Mouse (Mus musculus) adrenal gland, postnatal 25 days (tissue): Measurements from ENCODE around the gene Ror2. TPM values are rescaled to one million over a fixed set of nuclear protein-coding genes. Genes with fewer than 3 reads are reported as not detected.

Experiments used
- DNase-seq: peaks from one replicate; pipeline ENCODE4 v3.0.0; 2021; ENCODE audit warnings: mixed read lengths
- total RNA-seq: library from RNA; stranded (reverse); gene quantifications from 2 replicates; pipeline ENCODE4 v1.2.3, GENCODE M21; 2021

Ror2 gene
- total RNA-seq, 1 experiment from 2014 or later: 7.8 TPM

- DNase-seq: no peak
Measured at GRCm38 (mm10) chr13:53120906-53121305, 165.0 kb downstream of the Ror2 start.

- DNase-seq: peak; percentile 78
Measured at GRCm38 (mm10) chr13:53119586-53120426, 166.1 kb downstream of the Ror2 start.

DNA sequence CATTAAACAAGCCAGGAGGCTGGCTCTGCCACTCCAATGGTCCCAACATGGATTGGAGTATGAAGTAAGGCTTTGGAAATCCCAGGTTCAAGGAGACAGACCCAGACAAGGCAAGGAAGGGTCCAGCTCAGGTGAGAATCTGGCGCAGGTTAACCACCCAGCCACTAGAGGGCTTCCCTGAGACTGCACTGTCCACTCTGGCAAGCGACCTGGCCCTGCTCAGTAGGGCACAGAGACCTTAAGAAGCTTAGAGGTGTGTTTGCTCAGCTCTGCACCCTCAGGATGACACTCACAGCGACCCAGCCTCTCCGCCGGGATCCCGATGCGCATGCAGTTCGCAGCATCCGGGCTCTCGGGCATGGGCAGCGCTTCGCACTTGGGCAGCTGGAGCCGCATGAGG, 167.5 kb downstream of the Ror2 start:
- no peak for DNase-seq

DNA sequence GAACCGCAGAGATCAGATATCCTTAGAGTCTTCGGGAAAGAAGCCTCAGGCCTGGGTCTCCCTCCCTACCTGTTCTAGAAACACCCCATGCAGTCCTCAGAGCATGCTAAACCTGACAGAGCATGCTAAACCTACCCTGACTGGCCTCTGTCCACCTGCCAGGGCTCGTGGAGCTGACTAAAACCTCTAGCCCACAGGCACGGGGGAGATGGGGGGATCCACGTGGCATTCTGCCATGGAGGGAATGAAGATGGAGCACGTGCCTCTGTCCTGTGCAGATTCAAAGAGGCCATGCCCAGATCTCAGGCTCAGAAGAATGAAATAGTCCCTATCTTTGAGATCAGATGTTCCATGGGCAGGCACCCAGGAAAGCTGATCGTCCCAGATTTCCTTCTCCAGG, 168.0 kb downstream of the Ror2 start:
- DNase-seq: no peak

DNA sequence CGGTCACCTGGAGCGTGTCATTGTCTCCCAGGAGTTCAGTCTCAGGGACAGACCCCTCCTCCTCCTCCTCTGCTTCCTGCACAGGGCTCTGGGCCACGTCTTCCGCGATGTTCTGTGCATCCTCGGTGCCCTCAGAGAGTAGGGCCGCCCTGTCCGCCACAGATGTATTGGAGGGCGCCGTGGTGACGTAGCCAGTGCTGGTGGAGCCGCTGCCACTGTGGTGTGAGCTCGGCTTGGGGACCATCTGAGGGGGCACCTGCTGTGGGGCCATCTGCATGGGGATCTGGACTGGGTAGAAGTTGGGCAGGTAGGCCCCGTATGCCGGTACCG, 175.7 kb downstream of the Ror2 start:
- DNase-seq: no peak

GRCm38 (mm10) chr13:53109560-53110248, 176.2 kb downstream of the Ror2 start:
- DNase-seq: peak; percentile 90

DNA sequence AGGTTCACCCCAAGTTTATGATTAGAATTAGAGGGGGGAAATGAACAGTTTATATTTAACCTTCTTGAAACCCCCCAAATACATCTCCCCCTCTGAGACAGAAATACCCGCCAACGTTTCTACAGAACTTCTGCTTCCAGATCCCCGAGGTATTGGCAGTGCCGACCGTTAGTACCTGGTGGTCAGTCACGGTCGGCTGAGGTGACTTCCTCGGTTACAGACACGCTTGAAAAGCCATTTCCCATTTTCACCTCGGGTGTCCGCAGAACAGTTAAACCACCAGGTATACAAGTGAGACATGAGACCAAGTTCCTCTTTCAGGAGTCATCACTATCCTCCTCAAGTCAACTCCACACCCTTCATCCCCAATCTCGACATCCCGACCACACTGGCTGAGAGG, 179.2 kb downstream of the Ror2 start:
- DNase-seq: no peak

- DNase-seq: peak; percentile 42
Measured at GRCm38 (mm10) chr13:53099771-53100682, 185.9 kb downstream of the Ror2 start.

DNA sequence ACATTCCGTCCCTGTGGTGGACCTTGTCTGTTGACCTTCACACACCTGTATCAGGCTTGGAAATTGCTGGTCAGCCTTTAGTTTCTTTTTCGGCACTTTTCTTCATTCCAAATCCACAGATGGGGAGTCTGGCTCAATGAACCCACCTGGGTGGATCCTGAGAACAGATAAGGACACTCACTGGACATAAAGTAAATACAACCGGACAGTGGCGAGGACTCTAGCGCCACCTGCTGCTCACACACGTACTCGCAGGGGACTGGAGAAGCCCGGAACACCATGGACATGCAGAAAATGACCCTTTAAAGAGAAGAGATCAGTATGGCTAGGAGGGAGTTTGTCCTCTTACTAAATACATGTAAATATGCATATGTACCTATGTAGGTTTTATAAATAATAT, 189.3 kb downstream of the Ror2 start:
- peak; percentile 74 for DNase-seq

DNA sequence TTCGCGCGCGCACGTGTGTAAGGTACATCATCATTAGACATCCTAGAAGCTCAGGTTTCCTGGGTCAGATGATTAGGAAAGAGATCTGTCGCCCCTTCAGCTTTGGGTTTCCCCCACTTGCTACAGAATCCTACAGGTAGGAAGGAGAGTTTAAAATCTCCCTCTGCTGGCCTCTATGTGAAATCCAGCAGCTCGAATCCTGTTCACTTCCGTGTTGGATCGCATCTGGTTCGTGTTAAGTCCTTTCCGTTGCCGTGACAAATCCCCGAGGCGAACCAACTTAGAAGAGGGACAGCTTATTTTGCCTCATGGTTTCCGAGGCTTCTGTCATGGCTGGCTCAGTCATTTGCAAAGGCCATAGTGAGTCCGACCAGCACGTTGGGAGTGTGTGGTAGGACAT, 190.7 kb downstream of the Ror2 start:
- no peak for DNase-seq

GRCm38 (mm10) chr13:53094658-53095057, 191.3 kb downstream of the Ror2 start:
- DNase-seq: no peak

GRCm38 (mm10) chr13:53093407-53093806, 192.5 kb downstream of the Ror2 start:
- no peak for DNase-seq

DNA sequence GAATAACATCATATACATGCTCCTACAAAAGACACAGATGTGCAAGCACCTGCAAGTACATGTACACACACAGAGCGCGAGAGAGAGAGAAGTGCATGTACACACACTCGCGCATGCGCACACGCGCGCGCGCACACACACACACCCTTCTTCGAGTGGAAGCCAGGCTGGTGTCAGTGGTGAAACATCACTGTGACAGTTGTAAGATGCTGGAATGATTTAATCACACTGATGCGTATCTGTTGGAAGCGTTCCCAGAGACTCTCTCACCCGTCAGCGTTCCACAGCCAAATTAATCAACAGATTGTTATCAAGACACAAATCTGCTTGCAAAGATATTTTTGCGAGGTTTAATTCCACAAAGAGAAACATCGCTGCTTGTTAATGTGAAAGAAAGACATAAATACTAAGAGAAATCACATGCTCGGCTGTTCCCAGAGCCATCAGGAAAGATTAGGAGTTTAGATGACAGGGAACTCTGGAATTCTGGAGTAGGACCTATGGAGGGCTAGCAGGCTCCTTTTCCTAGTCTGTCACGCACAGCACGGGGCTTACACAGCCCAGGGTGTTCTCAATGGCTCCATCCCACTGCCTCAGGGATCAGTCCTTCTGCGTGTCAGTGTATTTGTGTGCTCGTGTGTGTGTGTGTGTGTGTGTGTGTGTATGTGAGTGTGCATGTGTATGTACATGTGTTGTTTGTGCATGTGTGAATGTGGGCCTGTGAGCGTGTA, 199.2 kb downstream of the Ror2 start:
- no peak for DNase-seq

DNA sequence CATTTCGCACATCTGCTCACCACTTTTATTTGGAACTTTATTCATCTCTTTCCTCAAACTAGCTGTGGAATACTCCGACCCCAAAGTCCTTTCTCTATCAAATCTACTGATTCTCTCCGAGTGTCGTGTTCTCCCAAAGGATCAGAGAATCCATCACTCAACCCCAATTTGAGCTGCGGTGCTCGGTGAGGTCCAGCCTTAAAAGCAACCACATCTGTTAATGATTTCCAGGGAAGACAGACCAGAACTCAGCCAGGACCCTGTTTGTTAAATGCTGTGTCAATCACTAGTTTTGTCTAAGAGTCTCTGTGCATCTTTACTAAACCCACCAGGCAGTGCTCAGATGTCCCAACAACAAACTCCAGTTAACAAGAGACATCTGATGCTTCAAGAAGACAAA, 204.1 kb downstream of the Ror2 start:
- DNase-seq: no peak

DNA sequence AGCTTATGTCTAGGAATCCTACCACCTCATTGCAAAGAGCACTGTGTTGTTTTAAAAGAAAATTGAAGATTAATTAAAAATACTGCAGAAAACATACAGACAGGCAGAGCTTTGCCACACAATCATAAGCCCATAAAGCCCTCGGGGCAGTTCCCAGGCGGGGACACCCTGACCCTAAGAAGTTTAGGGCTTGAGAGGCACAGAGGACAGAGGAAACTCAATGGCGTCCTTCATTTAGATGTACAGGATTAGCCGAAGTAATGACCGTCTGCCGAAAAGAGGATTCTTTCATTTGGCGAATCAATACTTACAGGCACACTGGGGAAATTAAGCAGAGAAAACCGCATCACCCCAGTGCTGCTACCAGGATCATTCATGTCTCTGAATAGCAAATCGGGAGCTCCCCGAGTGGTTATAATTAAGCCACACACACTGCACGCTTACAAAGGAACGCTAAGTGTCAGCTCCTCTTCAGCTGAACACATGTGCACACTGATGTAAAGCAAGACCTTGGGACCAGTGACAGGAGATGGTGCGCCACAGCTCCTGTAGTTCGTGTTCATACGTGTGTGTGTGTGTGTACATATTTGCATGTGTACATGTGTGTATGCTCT, 208.1 kb downstream of the Ror2 start:
- DNase-seq: no peak

GRCm38 (mm10) chr13:53075006-53075405, 210.9 kb downstream of the Ror2 start:
- DNase-seq: no peak

DNA sequence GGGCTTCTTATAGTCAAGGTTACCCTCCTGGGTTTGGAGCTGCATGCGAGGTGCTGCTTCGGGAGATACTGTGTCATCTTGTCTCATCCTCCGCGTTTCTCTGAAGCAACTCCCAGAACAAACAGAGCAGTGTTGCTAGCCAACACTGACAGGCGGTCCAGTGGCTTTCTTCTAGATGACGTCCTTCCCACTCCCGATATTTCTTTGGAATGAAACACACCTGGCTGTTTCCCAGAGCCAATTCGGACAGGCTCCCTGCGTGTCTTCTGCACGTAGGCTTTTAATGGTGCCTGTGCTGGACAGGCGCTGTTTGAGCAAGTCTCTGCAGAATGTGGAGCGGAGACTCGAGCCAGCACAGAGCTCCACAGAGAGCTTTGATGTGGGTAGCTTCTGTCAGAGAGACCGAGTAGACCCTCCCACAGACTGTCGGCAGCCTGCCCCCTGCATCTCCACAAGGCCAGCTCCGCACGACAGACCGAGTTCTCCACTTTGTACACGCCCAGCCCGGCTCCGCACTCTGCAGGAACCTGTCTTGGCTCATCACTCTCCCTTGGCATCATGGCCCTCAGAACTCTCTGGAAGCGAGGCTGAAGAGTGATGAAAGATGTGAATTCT, 216.7 kb downstream of the Ror2 start:
- DNase-seq: peak; percentile 23

DNA sequence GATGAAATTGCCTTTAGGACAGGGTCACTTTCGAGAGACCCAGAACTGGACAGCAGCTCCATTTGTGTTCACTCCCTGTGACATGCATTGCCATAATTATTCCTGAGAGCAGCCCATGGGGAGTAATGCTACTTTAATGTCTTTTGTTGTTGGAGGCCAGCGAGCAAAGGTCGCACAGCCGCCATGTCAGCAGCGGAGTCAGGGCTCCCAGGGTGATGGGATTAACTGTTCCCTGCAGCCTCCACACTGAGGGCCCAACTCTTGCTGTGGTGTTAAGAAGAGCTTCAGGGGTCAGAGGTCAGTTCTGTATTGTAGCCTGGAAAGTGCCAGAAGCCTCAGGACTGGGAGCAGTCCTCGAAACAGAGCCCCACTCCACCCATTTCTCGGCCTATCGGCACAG, 217.5 kb downstream of the Ror2 start:
- no peak for DNase-seq

- DNase-seq: peak; percentile 69
Measured at GRCm38 (mm10) chr13:53067949-53068348, 218.0 kb downstream of the Ror2 start.

GRCm38 (mm10) chr13:53065122-53065521, 220.8 kb downstream of the Ror2 start:
- DNase-seq: no peak

DNA sequence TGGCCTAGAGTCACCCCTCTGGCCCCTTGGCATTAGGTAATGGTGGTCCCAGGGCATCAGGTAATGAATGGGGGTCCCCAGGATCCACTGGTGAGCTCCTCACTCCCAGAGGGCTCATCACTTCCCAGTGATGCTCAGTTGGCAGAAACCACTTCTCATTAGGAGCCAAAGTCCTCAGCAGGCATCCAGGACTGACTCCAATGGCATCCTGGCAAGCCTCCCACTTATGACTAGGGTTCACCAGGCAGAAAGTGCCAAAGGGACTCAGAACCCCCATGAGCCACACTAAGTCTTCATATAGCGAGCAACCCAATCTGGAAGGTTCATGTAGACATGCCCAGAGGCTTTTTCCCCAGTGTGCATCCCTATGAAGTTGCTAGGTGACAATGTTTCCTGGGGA, 221.2 kb downstream of the Ror2 start:
- no peak for DNase-seq
